Mouse (Mus musculus) MEL (cell line): ENCODE measurements around the gene Slco3a1.

Experiments used
- CTCF ChIP-seq, 3 experiments: IDR thresholded peaks in 2 of 3; conservative IDR thresholded peaks in 1 of 3; 2 replicates each; pipeline ENCODE4 v1.5.1; 2011 to 2012; ENCODE audit warnings: low read length in 3 of 3, low read depth in 2 of 3, mild to moderate bottlenecking in 2 of 3, improper control_type of control experiment in 1 of 3, inconsistent platforms in 1 of 3, mixed read lengths in 1 of 3, moderate library complexity in 1 of 3; ENCODE audit not compliant: control insufficient read depth in 1 of 3, insufficient read depth in 1 of 3, poor library complexity in 1 of 3, severe bottlenecking in 1 of 3
- E2F4 ChIP-seq: IDR thresholded peaks from 2 replicates; pipeline ENCODE4 v1.6.1; 2011; ENCODE audit warnings: low read depth, low read length, improper control_type of control experiment, borderline replicate concordance
- EP300 ChIP-seq, 2 experiments: IDR thresholded peaks; 2 replicates each; pipeline ENCODE4 v1.6.1; 2011; ENCODE audit warnings: improper control_type of control experiment in 2 of 2, low read length in 2 of 2, low read depth in 1 of 2, mild to moderate bottlenecking in 1 of 2
- GATA1 ChIP-seq: IDR thresholded peaks from 2 replicates; pipeline ENCODE4 v1.6.1; 2011; ENCODE audit warnings: low read depth, low read length, improper control_type of control experiment
- MYC ChIP-seq: IDR thresholded peaks from 2 replicates; pipeline ENCODE4 v1.6.1; 2011; ENCODE audit warnings: low read depth, mild to moderate bottlenecking, low read length, improper control_type of control experiment, moderate library complexity
- NELFE ChIP-seq: IDR thresholded peaks from 2 replicates; pipeline ENCODE4 v1.6.1; 2011; ENCODE audit warnings: low read depth, low read length, improper control_type of control experiment
- NRF1 ChIP-seq: IDR thresholded peaks from 2 replicates; pipeline ENCODE4 v1.6.1; 2014; ENCODE audit warnings: low read depth, mild to moderate bottlenecking, inconsistent platforms, low read length, improper control_type of control experiment, moderate library complexity; ENCODE audit not compliant: poor library complexity, insufficient read depth, severe bottlenecking
- POLR2A ChIP-seq, 2 experiments: IDR thresholded peaks; 2 replicates each; pipeline ENCODE4 v1.6.1; 2011 to 2012; ENCODE audit warnings: low read length in 2 of 2, mild to moderate bottlenecking in 2 of 2, control low read depth in 1 of 2, improper control_type of control experiment in 1 of 2, low read depth in 1 of 2, moderate library complexity in 1 of 2; ENCODE audit not compliant: control insufficient read depth in 1 of 2, insufficient read depth in 1 of 2, poor library complexity in 1 of 2
- POLR2AphosphoS5 ChIP-seq: IDR thresholded peaks from 2 replicates; pipeline ENCODE4 v1.6.1; 2012; ENCODE audit warnings: low read depth, borderline replicate concordance, mild to moderate bottlenecking, inconsistent platforms, low read length, moderate library complexity, mixed read lengths
- SMC3 ChIP-seq: IDR thresholded peaks from 2 replicates; pipeline ENCODE4 v1.6.1; 2011; ENCODE audit warnings: low read depth, low read length, improper control_type of control experiment
- TBP ChIP-seq: IDR thresholded peaks from 2 replicates; pipeline ENCODE4 v1.8.0; 2011; ENCODE audit warnings: low read depth, low read length, improper control_type of control experiment
- ZC3H11A ChIP-seq: IDR thresholded peaks from 2 replicates; pipeline ENCODE4 v1.6.1; 2012; ENCODE audit warnings: low read depth, mild to moderate bottlenecking, inconsistent platforms, low read length, improper control_type of control experiment

- TF ChIP-seq POLR2AphosphoS5 (no peak), EP300 (IDR thresholded peaks at IDR 0.05; ENCODE audit: low read depth in 1 of 2, low read length in 2 of 2) (no peak), NELFE (no peak), E2F4 (no peak), SMC3 (no peak), POLR2A (IDR thresholded peaks at IDR 0.05; ENCODE audit: control insufficient read depth in 1 of 2, insufficient read depth in 1 of 2, low read depth in 1 of 2, low read length in 2 of 2, poor library complexity in 1 of 2) (no peak), GATA1 (no peak), CTCF (IDR thresholded peaks at IDR 0.05 in 2 of 3, conservative IDR thresholded peaks at IDR 0.05 in 1 of 3; ENCODE audit: control insufficient read depth in 1 of 3, insufficient read depth in 1 of 3, low read depth in 2 of 3, low read length in 3 of 3, poor library complexity in 1 of 3, severe bottlenecking in 1 of 3) (no peak), TBP (no peak), NRF1 (no peak), ZC3H11A (no peak), MYC (no peak)
Observed at GRCm38 (mm10) chr7:74549686-74550085, 4.9 kb downstream of the Slco3a1 start.
